Mouse (Mus musculus) MEL (cell line): ENCODE results near the gene Mrto4. TPM values are rescaled to one million over a fixed set of nuclear protein-coding genes. Genes with fewer than 3 reads are reported as not detected.

Experiments
- DNase-seq: peaks from one replicate; pipeline ENCODE4 v3.0.0; 2011; ENCODE audit warnings: low read depth, low spot score
- H3K27ac ChIP-seq: 2 replicates; pipeline ENCODE4 v1.5.1; 2012; ENCODE audit warnings: low read depth, mild to moderate bottlenecking, control low read depth, low read length, moderate library complexity; ENCODE audit not compliant: control insufficient read depth
- H3K27me3 ChIP-seq, 2 experiments: fragments of 150-350 bp in 1 of 2; sonication (generic) in 1 of 2; 2 replicates each; pipeline ENCODE4 v1.6.1; 2012; ENCODE audit warnings: low read length in 2 of 2, mild to moderate bottlenecking in 2 of 2, improper control_type of control experiment in 1 of 2, moderate library complexity in 1 of 2; ENCODE audit not compliant: insufficient read depth in 2 of 2, control insufficient read depth in 1 of 2
- H3K36me3 ChIP-seq, 2 experiments: 2 replicates each; pipeline ENCODE4 v1.6.1; 2012 to 2014; ENCODE audit warnings: low read length in 2 of 2, improper control_type of control experiment in 1 of 2, inconsistent platforms in 1 of 2, mild to moderate bottlenecking in 1 of 2; ENCODE audit not compliant: insufficient read depth in 2 of 2, control insufficient read depth in 1 of 2
- H3K4me1 ChIP-seq, 2 experiments: fragments of 150-350 bp in 1 of 2; sonication (generic) in 1 of 2; 2 replicates each; pipeline ENCODE4 v1.6.1; 2012; ENCODE audit warnings: low read length in 2 of 2, improper control_type of control experiment in 1 of 2, mild to moderate bottlenecking in 1 of 2; ENCODE audit not compliant: insufficient read depth in 2 of 2, control insufficient read depth in 1 of 2
- H3K4me3 ChIP-seq, 2 experiments: fragments of 150-350 bp in 1 of 2; sonication (generic) in 1 of 2; 2 replicates each; pipeline ENCODE4 v1.5.1; 2012; ENCODE audit warnings: low read depth in 2 of 2, low read length in 2 of 2, mild to moderate bottlenecking in 2 of 2, moderate library complexity in 2 of 2, control low read depth in 1 of 2, improper control_type of control experiment in 1 of 2; ENCODE audit not compliant: control insufficient read depth in 1 of 2, insufficient read depth in 1 of 2
- H3K79me2 ChIP-seq: 2 replicates; pipeline ENCODE4 v1.6.1; 2012; ENCODE audit warnings: mild to moderate bottlenecking, low read length, moderate library complexity; ENCODE audit not compliant: control insufficient read depth, poor library complexity, insufficient read depth
- H3K9ac ChIP-seq: 2 replicates; pipeline ENCODE4 v1.6.1; 2012; ENCODE audit warnings: low read depth, mild to moderate bottlenecking, control low read depth, low read length, moderate library complexity; ENCODE audit not compliant: control insufficient read depth, poor library complexity, severe bottlenecking
- H3K9me3 ChIP-seq: fragments of 150-350 bp; sonication (generic); replicated peaks from 2 replicates; pipeline ENCODE4 v1.6.1; 2012; ENCODE audit warnings: mild to moderate bottlenecking, low read length, improper control_type of control experiment, moderate library complexity; ENCODE audit not compliant: insufficient read depth
- BHLHE40 ChIP-seq: IDR thresholded peaks from 2 replicates; pipeline ENCODE4 v1.6.1; 2012; ENCODE audit warnings: low read depth, mild to moderate bottlenecking, inconsistent platforms, low read length, improper control_type of control experiment, borderline replicate concordance
- ELF1 ChIP-seq: IDR thresholded peaks from 2 replicates; pipeline ENCODE4 v1.6.1; 2014; ENCODE audit warnings: low read depth, mild to moderate bottlenecking, inconsistent platforms, low read length, improper control_type of control experiment, moderate library complexity
- GABPA ChIP-seq: IDR thresholded peaks from 2 replicates; pipeline ENCODE4 v1.6.1; 2012; ENCODE audit warnings: low read depth, mild to moderate bottlenecking, inconsistent platforms, low read length, improper control_type of control experiment, moderate library complexity
- HCFC1 ChIP-seq: IDR thresholded peaks from 2 replicates; pipeline ENCODE4 v1.6.1; 2012; ENCODE audit warnings: low read depth, mild to moderate bottlenecking, inconsistent platforms, low read length, improper control_type of control experiment, moderate library complexity
- MAX ChIP-seq: IDR thresholded peaks from 2 replicates; pipeline ENCODE4 v1.6.1; 2011; ENCODE audit warnings: low read length, improper control_type of control experiment
- MXI1 ChIP-seq: IDR thresholded peaks from 2 replicates; pipeline ENCODE4 v1.6.1; 2011; ENCODE audit warnings: mild to moderate bottlenecking, low read depth, low read length, improper control_type of control experiment
- MYC ChIP-seq: IDR thresholded peaks from 2 replicates; pipeline ENCODE4 v1.6.1; 2011; ENCODE audit warnings: low read depth, mild to moderate bottlenecking, low read length, improper control_type of control experiment, moderate library complexity
- NELFE ChIP-seq: IDR thresholded peaks from 2 replicates; pipeline ENCODE4 v1.6.1; 2011; ENCODE audit warnings: low read depth, low read length, improper control_type of control experiment
- NRF1 ChIP-seq: IDR thresholded peaks from 2 replicates; pipeline ENCODE4 v1.6.1; 2014; ENCODE audit warnings: low read depth, mild to moderate bottlenecking, inconsistent platforms, low read length, improper control_type of control experiment, moderate library complexity; ENCODE audit not compliant: poor library complexity, insufficient read depth, severe bottlenecking
- POLR2A ChIP-seq, 2 experiments: IDR thresholded peaks; 2 replicates each; pipeline ENCODE4 v1.6.1; 2011 to 2012; ENCODE audit warnings: low read length in 2 of 2, mild to moderate bottlenecking in 2 of 2, control low read depth in 1 of 2, improper control_type of control experiment in 1 of 2, low read depth in 1 of 2, moderate library complexity in 1 of 2; ENCODE audit not compliant: control insufficient read depth in 1 of 2, insufficient read depth in 1 of 2, poor library complexity in 1 of 2
- POLR2AphosphoS2 ChIP-seq: IDR thresholded peaks from 2 replicates; pipeline ENCODE4 v1.6.1; 2011; ENCODE audit warnings: low read length, improper control_type of control experiment
- RAD21 ChIP-seq: IDR thresholded peaks from 2 replicates; pipeline ENCODE4 v1.6.1; 2011; ENCODE audit warnings: mild to moderate bottlenecking, low read depth, low read length, improper control_type of control experiment
- SIN3A ChIP-seq: IDR thresholded peaks from 2 replicates; pipeline ENCODE4 v1.6.1; 2012; ENCODE audit warnings: low read length, improper control_type of control experiment, inconsistent platforms
- SMC3 ChIP-seq: IDR thresholded peaks from 2 replicates; pipeline ENCODE4 v1.6.1; 2011; ENCODE audit warnings: low read depth, low read length, improper control_type of control experiment
- TBP ChIP-seq: IDR thresholded peaks from 2 replicates; pipeline ENCODE4 v1.8.0; 2011; ENCODE audit warnings: low read depth, low read length, improper control_type of control experiment
- TCF12 ChIP-seq: IDR thresholded peaks from 2 replicates; pipeline ENCODE4 v1.6.1; 2014; ENCODE audit warnings: low read depth, mild to moderate bottlenecking, inconsistent platforms, low read length, improper control_type of control experiment, moderate library complexity
- UBTF ChIP-seq: IDR thresholded peaks from 2 replicates; pipeline ENCODE4 v1.6.1; 2012; ENCODE audit warnings: low read depth, mild to moderate bottlenecking, inconsistent platforms, low read length, improper control_type of control experiment, moderate library complexity, borderline replicate concordance; ENCODE audit not compliant: insufficient read depth
- USF1 ChIP-seq: IDR thresholded peaks from 2 replicates; pipeline ENCODE4 v1.6.1; 2014; ENCODE audit warnings: low read depth, mild to moderate bottlenecking, inconsistent platforms, low read length, improper control_type of control experiment, moderate library complexity
- USF2 ChIP-seq, 2 experiments: IDR thresholded peaks; 2 replicates each; pipeline ENCODE4 v1.6.1; 2011 to 2012; ENCODE audit warnings: improper control_type of control experiment in 2 of 2, low read length in 2 of 2, borderline replicate concordance in 1 of 2, inconsistent platforms in 1 of 2, low read depth in 1 of 2, mild to moderate bottlenecking in 1 of 2; ENCODE audit not compliant: insufficient read depth in 1 of 2
- ZMIZ1 ChIP-seq: IDR thresholded peaks from 2 replicates; pipeline ENCODE4 v1.6.1; 2012; ENCODE audit warnings: low read depth, mild to moderate bottlenecking, inconsistent platforms, low read length, improper control_type of control experiment, moderate library complexity
- polyA plus RNA-seq, 2 experiments: library from polyadenylated mRNA; stranded (reverse) in 1 of 2; unstranded in 1 of 2; fragments of >175 nt in 1 of 2; fragments of >200 nt in 1 of 2; gene quantifications; 2 replicates each; pipeline versions ENCODE4 v1.2.1 to v1.2.4; 2012; ENCODE audit warnings: low replicate concordance in 2 of 2, low read depth in 1 of 2; ENCODE audit not compliant: insufficient read length in 2 of 2, insufficient read depth in 1 of 2, missing spikeins in 1 of 2
- total RNA-seq: library from RNA; depleted of rRNA; stranded (reverse); fragments of 300-350 nt; gene quantifications from 2 replicates; pipeline ENCODE4 v1.2.3, GENCODE M21; 2012

Mrto4 gene
- total and polyA plus RNA-seq, 3 experiments = 253 to 353 TPM; not detected in 1

DNA sequence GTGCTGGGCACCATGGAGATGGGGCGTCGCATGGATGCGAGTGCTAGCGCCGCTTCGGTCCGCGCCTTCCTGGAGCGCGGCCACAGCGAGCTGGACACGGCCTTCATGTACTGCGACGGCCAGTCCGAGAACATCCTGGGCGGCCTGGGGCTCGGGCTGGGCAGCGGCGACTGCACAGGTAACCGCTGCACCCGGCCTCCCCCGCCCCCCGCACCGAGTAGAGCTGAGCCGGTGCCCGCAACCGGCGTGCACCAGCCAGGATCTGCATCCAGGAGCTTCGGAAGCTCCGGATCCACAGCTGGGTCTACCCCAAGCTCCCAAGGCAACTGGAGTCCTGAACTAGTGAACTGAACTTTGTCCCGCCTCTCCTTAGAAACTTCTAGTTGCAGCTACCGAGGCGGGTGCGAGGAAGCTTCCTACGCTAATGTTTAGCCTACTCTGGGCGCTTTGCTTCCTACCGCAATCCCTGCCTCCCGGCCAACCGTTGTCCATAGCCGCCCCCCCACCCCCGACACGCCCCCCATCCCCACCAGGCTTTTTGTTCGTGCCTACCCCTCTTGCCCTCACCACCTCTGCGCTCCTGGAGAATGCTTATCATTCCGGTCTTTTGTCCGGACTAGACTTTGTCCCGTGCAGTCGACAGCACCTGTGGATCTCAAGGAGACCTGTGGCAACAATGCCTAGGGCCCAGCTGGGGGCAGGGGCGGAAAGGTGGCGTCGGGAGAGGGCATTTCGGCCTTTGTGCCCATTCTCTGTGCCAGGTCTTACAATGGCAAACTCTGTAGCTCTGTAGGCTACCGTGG is 41.3 kb downstream of the Mrto4 start:
- Histone ChIP-seq H3K36me3 (no peaks in the 10 kb centered on the region; a peak in 1 of 4 replicates), H3K9me3 (no peaks in the 10 kb centered on the region), H3K9ac (peak overlapping the region; percentile 93), H3K27me3 (no peaks in the 10 kb centered on the region), H3K79me2 (peaks cover 4% of the 10 kb centered on the region; the same call in 1 of the 2 replicates), H3K27ac (peak overlapping the region; percentile 40), H3K4me3 (peak overlapping the region; percentile 86 to 88), H3K4me1 (peaks cover 0 to 9% of the 10 kb centered on the region in 2 experiments; a peak in 2 of 4 replicates)
- TF ChIP-seq RAD21 (no peak), SMC3 (no peak), UBTF (peak; percentile 73; the same call in 1 of the 2 replicates), POLR2AphosphoS2 (no peak), SIN3A (peak; percentile 11; the same call in 1 of the 2 replicates), TBP (no peak)
- DNase-seq = peak; percentile 62

DNA sequence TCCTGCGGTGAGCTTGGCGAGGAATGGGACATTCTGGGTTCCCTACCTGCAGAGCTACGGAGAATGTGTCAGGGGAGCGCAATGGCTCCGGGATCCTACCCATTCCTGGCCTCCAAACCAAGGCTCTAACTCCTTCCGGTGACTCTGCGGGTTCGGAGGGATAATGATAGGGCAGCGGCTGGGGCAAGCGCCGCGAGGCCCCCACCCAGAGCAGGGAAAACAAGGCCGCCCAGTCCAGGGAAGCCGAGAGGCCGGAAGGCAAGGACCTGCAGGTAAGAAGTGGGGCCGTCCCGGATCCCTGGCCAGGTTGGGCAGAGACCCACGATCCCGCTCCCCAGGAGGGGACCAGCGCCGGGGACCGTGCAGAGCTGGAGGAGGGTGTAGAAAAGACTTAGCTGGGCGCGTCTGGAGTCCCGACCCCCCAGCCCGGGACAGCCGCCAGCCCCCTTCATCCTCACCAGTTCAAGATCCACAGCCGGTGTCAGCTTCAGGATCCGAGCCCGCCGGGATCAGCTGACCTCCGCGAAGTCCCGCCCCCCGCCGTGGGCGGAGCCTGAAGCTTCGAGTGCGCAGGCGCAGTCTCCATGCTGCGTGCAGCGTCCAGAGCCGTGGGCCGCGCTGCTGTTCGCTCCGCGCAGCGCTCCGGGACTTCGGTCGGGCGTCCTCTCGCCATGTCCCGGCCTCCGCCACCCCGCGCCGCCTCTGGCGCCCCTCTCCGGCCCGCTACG is 42.0 kb downstream of the Mrto4 start, which contains the start of the genes Pqlc2 and Akr7a5:
Gene Pqlc2, minus strand, starts transcription at position 538 of the 728 bp plus-strand sequence.
Gene Akr7a5, plus strand, starts transcription at position 574 of the 728 bp plus-strand sequence.
- no peaks in the 10 kb centered on the region; a peak in 1 of 4 replicates for H3K36me3 ChIP-seq
- H3K9me3 ChIP-seq = no peaks in the 10 kb centered on the region
- H3K9ac ChIP-seq = peak within 1 kb of the TSS; percentile 93
- no peaks in the 10 kb centered on the region for H3K27me3 ChIP-seq
- DNase-seq = peak; percentile 94
- H3K4me3 ChIP-seq = peak within 1 kb of the TSS; percentile 86 to 88
- TF ChIP-seq NRF1 (peak; percentile 80), ZMIZ1 (peak; percentile 96), NELFE (peak; percentile 95), RAD21 (no peak), BHLHE40 (no peak), USF1 (peak; percentile 94), GABPA (no peak), USF2 (IDR thresholded peaks at IDR 0.05; ENCODE audit: borderline replicate concordance in 1 of 2, insufficient read depth in 1 of 2, low read depth in 1 of 2, low read length in 2 of 2) (peak in 1 of 2 experiments; percentile 45; a peak in 1 of 4 replicates), HCFC1 (peak; percentile 57; the same call in 1 of the 2 replicates), UBTF (no peak), MXI1 (peak; percentile 63), MYC (no peak), ELF1 (no peak), SIN3A (peak; percentile 65; the same call in 1 of the 2 replicates), TCF12 (peak; percentile 36; the same call in 1 of the 2 replicates), POLR2AphosphoS2 (peak; percentile 87; the same call in 1 of the 2 replicates), TBP (0 out of 2 replicates have a peak, but pooled peaks have one; percentile 49), POLR2A (IDR thresholded peaks at IDR 0.05; ENCODE audit: control insufficient read depth in 1 of 2, insufficient read depth in 1 of 2, low read depth in 1 of 2, low read length in 2 of 2, poor library complexity in 1 of 2) (peak; percentile 96 to 98), MAX (0 out of 2 replicates have a peak, but pooled peaks have one; percentile 41)
- peaks cover 0 to 9% of the 10 kb centered on the region in 2 experiments; a peak in 2 of 4 replicates for H3K4me1 ChIP-seq
- H3K27ac ChIP-seq = peak within 1 kb of the TSS; percentile 40
- peaks cover 4% of the 10 kb centered on the region; the same call in 1 of the 2 replicates for H3K79me2 ChIP-seq
